14 mouse cellular contexts compared by ENCODE assay signal in the genomic region with DNA sequence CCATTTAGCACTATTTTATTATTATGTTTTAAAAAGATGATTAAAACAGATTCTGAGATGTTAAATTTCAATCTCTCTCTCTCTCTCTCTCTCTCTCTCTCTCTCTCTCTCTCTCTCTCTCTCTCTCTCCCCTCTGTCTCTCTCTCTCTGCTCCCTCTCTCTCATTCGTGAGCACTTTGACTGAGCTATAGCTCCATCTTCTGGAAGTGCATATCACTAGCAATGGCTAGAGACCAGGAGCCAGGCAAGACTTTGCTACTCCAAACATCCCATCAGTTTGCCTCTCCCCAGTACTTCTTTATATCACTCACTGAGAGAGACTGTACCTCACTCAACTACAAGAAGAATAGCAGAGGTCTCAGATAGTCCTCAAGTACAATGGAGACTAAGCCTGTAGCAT.
A peak's percentile ranks its signal among the peaks of the same experiment; 100 is the strongest.
DNase-seq lines count a peak whose midpoint lies in the region; ATAC-seq and TF ChIP-seq lines count a peak whose summit lies in the region.
"Had no signal": no experiment of that assay in that cellular context is flagged by ENCODE, and none has a peak within 500 bp of the region (broad histone marks: within the 10 kb centered on the region; RNA-seq: fewer than 3 reads in every experiment).

No protein-coding gene starts in this region.

- H3K4me3 ChIP-seq in heart, postnatal 0 days (ENCODE audit: low read depth, low read length), result no peak overlapping the region
- no peak overlapping the region for H3K4me3 ChIP-seq in heart, embryonic 10.5 days
- no peak overlapping the region for H3K4me3 ChIP-seq in liver, postnatal 0 days (ENCODE audit: low read depth, low read length)
- H3K4me3 ChIP-seq in liver, embryonic 11.5 days (ENCODE audit: low read depth, low read length), result no peak overlapping the region
- H3K4me3 ChIP-seq: myocyte had no signal

- H3K4me2 ChIP-seq in heart, postnatal 0 days (ENCODE audit: low read depth, low read length), result no peak overlapping the region
- no peak overlapping the region for H3K4me2 ChIP-seq in liver, postnatal 0 days (ENCODE audit: low read depth, low read length)
- H3K4me2 ChIP-seq in liver, embryonic 11.5 days, result no peak overlapping the region

- WGBS in heart, postnatal 0 days, result 17% methylated on average over 1 of the region's 1 CpGs
- 0% methylated on average over 1 of the region's 1 CpGs for WGBS in heart, embryonic 10.5 days
- WGBS in liver, postnatal 0 days (ENCODE audit: insufficient replicate concordance), result 0% methylated on average over 1 of the region's 1 CpGs
- WGBS in liver, embryonic 11.5 days, result 10% methylated on average over 1 of the region's 1 CpGs

- no peaks in the 10 kb centered on the region for H3K36me3 ChIP-seq in heart, postnatal 0 days (replicated peaks; ENCODE audit: control insufficient read depth, insufficient read depth, low read length)
- H3K36me3 ChIP-seq in heart, embryonic 10.5 days, result no peaks in the 10 kb centered on the region
- no peaks in the 10 kb centered on the region for H3K36me3 ChIP-seq in liver, postnatal 0 days (replicated peaks; ENCODE audit: insufficient read depth, low read length)
- H3K36me3 ChIP-seq in liver, embryonic 11.5 days (ENCODE audit: control insufficient read depth, insufficient read depth, low read length), result no peaks in the 10 kb centered on the region
- H3K36me3 ChIP-seq: G1E had no signal

- peak; percentile 56 for TF ChIP-seq CTCF in heart, postnatal 0 days (IDR thresholded peaks at IDR 0.05; ENCODE audit: low read depth)
- TF ChIP-seq CTCF in liver, postnatal 0 days (IDR thresholded peaks at IDR 0.05; ENCODE audit: low read depth), result peak; percentile 24; the same call in 1 of the 2 replicates

- H3K9me3 ChIP-seq in heart, postnatal 0 days (replicated peaks; ENCODE audit: control insufficient read depth, low read length), result no peaks in the 10 kb centered on the region
- no peaks in the 10 kb centered on the region for H3K9me3 ChIP-seq in heart, embryonic 10.5 days
- no peaks in the 10 kb centered on the region for H3K9me3 ChIP-seq in liver, postnatal 0 days (ENCODE audit: low read length)
- no peaks in the 10 kb centered on the region for H3K9me3 ChIP-seq in liver, embryonic 11.5 days (ENCODE audit: control insufficient read depth, low read length)
- H3K9me3 ChIP-seq: G1E had no signal

- H3K9ac ChIP-seq in heart, postnatal 0 days (replicated peaks; ENCODE audit: low read depth, low read length), result no peak overlapping the region
- no peak overlapping the region for H3K9ac ChIP-seq in liver, postnatal 0 days (replicated peaks)
- no peak overlapping the region for H3K9ac ChIP-seq in liver, embryonic 11.5 days (ENCODE audit: low read depth, low read length)

- H3K27ac ChIP-seq in heart, postnatal 0 days (ENCODE audit: low read depth), result no peak overlapping the region
- H3K27ac ChIP-seq in heart, embryonic 10.5 days, result no peak overlapping the region
- no peak overlapping the region for H3K27ac ChIP-seq in liver, postnatal 0 days (ENCODE audit: low read depth)
- no peak overlapping the region for H3K27ac ChIP-seq in liver, embryonic 11.5 days (ENCODE audit: low read depth, low read length)

- no peaks in the 10 kb centered on the region for H3K27me3 ChIP-seq in heart, postnatal 0 days (ENCODE audit: control insufficient read depth, insufficient read depth, low read length)
- no peaks in the 10 kb centered on the region for H3K27me3 ChIP-seq in heart, embryonic 10.5 days (ENCODE audit: insufficient read depth, poor library complexity, severe bottlenecking)
- H3K27me3 ChIP-seq in liver, postnatal 0 days (ENCODE audit: insufficient read depth, low read length), result no peaks in the 10 kb centered on the region
- H3K27me3 ChIP-seq in liver, embryonic 11.5 days (replicated peaks; ENCODE audit: control insufficient read depth, insufficient read depth, low read length), result no peaks in the 10 kb centered on the region

- no peak for TF ChIP-seq EP300 in heart, postnatal 0 days (IDR thresholded peaks at IDR 0.05; ENCODE audit: low read depth)
- TF ChIP-seq EP300 in liver, postnatal 0 days (IDR thresholded peaks at IDR 0.05; ENCODE audit: low read depth), result no peak

- no peak for ATAC-seq in heart, postnatal 0 days (ENCODE audit: insufficient read depth, low read depth)
- no peak for ATAC-seq in liver, postnatal 0 days
- ATAC-seq in liver, embryonic 11.5 days (replicated peaks; ENCODE audit: low FRiP score), result no peak
- ATAC-seq: forebrain, embryonic 16.5 days had no signal

- intact Hi-C loops in left cerebral cortex, postnatal 25 days (cut with DNase I), result loop anchor here (5.0 kb wide), 1 partner anchor 1486 kb away; no protein-coding TSS in a partner anchor

- DNase-seq in heart, postnatal 0 days (ENCODE audit: low spot score), result peak; percentile 18
- no peak for DNase-seq in heart, embryonic 10.5 days (ENCODE audit: low spot score)
- DNase-seq in liver, postnatal 0 days, result no peak
- DNase-seq in liver, embryonic 11.5 days (ENCODE audit: low spot score), result no peak
- peak; percentile 3 for DNase-seq in R1 (ENCODE audit: low read depth, low spot score)
- DNase-seq in left cerebral cortex, postnatal 25 days (ENCODE audit: low spot score in 2 of 2), result peak; percentile 3 to 37
- DNase-seq in ovary, adult 18-20 months (ENCODE audit: low spot score), result no peak
- DNase-seq: adrenal gland, postnatal 10 days; cerebellum, adult 9-11 months; right cerebral cortex, postnatal 4 days; thymus, adult 18-20 months had no signal

- H3K4me1 ChIP-seq in heart, postnatal 0 days (ENCODE audit: control insufficient read depth, insufficient read depth), result no peaks in the 10 kb centered on the region
- H3K4me1 ChIP-seq in heart, embryonic 10.5 days, result no peaks in the 10 kb centered on the region
- H3K4me1 ChIP-seq in liver, postnatal 0 days (ENCODE audit: insufficient read depth), result no peaks in the 10 kb centered on the region
- no peaks in the 10 kb centered on the region for H3K4me1 ChIP-seq in liver, embryonic 11.5 days (replicated peaks; ENCODE audit: control insufficient read depth, insufficient read depth, low read length)

Comparison
In these comparisons a context has a peak if more than half of its experiments do, and no peak if none do; other contexts are left out.
1. DNase-seq: peak in heart, postnatal 0 days (single experiment), R1 (single experiment) and left cerebral cortex, postnatal 25 days (2 of 2); none in heart, embryonic 10.5 days (single experiment), liver, postnatal 0 days (single experiment), liver, embryonic 11.5 days (single experiment) and ovary, adult 18-20 months (single experiment).